Mouse (Mus musculus): ENCODE results near the gene Rangap1. TPM values are rescaled to one million over a fixed set of nuclear protein-coding genes. Genes with fewer than 3 reads are reported as not detected.

The Rangap1 gene
- polyA plus RNA-seq (2015; fragmentation: Nextera tagmentation; extraction: Ambion mirVana): 75.9 and 83.6 TPM in 2 replicates

DNA sequence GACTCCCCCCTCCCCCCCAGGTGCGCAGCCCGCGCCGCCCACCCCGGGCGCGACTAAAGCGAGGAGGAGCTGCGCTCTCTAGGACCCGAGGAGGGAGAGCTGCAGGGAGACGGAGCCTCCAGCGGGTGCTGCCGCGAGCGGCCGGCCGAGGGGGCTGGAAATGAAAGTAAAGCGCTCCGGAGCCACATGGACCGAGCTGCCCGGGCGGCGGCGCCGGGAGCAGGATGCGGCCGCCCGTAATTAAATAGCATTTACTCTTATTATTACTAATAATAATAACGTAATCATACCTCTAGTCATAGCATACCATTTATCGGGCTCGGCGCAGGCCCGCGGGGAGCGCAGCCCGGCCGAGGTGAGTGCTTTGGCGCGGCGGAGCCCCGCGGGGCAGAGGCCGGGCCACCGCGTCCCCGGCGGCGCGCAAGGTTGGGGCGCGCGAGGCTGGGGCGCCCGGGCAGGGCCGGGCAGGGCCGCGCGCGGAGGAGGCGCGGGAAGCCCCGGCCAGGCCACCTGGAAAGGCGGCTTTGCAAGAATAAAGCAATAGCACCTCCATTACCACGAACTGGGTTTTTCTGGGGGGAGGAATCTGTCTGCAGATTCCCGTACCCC lies at the start of gene Rangap1, which contains the start of gene Zc3h7b:
Gene Rangap1 (minus strand): TSS at position 539 of the 609 bp plus-strand sequence.
Gene Zc3h7b (plus strand): TSS at position 66 of the 609 bp plus-strand sequence.
- Histone ChIP-seq H3K9me3 (replicated peaks; ENCODE audit: control insufficient read depth, low read length) (no peaks in the 10 kb centered on the region), H3K4me3 (ENCODE audit: low read length) (peak within 1 kb of the TSS; percentile 81), H3K27me3 (ENCODE audit: control insufficient read depth, insufficient read depth, low read length) (no peaks in the 10 kb centered on the region), H3K9ac (ENCODE audit: low read length) (peak within 1 kb of the TSS; percentile 98), H3K27ac (ENCODE audit: low read length) (peak within 1 kb of the TSS; percentile 87), H3K4me1 (ENCODE audit: control insufficient read depth, insufficient read depth, low read length) (peaks cover 16% of the 10 kb centered on the region), H3K4me2 (ENCODE audit: low read depth, low read length) (peak within 1 kb of the TSS; percentile 71), H3K36me3 (ENCODE audit: control insufficient read depth, insufficient read depth) (no peaks in the 10 kb centered on the region)
- ATAC-seq (replicated peaks; ENCODE audit: extremely low read depth, insufficient read depth, low FRiP score): peak; percentile 80
- WGBS: under 1% methylated on average over 59 of the region's 65 CpGs

DNA sequence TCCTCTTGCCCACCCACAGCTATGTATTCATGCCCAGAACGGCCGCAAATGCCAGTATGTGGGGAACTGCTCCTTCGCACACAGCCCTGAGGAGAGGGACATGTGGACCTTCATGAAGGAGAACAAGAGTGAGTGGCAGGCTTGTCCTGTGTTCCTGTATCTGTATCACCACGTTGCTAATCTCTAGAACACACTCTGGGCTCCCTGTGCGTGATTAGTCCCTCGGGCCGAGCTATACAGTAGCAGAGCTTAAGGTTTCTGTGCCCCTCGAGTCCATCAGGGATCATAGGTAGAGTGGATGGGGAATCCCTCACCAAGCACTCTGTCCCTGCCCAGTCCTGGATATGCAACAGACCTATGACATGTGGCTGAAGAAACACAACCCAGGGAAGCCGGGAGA lies 47.1 kb upstream of the Rangap1 start:
- Histone ChIP-seq H3K27me3 (ENCODE audit: control insufficient read depth, insufficient read depth, low read length) (no peaks in the 10 kb centered on the region), H3K4me2 (ENCODE audit: low read depth, low read length) (no peak overlapping the region), H3K36me3 (ENCODE audit: control insufficient read depth, insufficient read depth) (peaks cover 16% of the 10 kb centered on the region; the same call in 1 of the 2 replicates), H3K27ac (ENCODE audit: low read length) (no peak overlapping the region), H3K9ac (ENCODE audit: low read length) (no peak overlapping the region), H3K4me1 (ENCODE audit: control insufficient read depth, insufficient read depth, low read length) (no peaks in the 10 kb centered on the region), H3K9me3 (replicated peaks; ENCODE audit: control insufficient read depth, low read length) (no peaks in the 10 kb centered on the region), H3K4me3 (ENCODE audit: low read length) (no peak overlapping the region)
- 86% methylated on average over 9 of the region's 9 CpGs for WGBS
- ATAC-seq (replicated peaks; ENCODE audit: extremely low read depth, insufficient read depth, low FRiP score): no peak

DNA sequence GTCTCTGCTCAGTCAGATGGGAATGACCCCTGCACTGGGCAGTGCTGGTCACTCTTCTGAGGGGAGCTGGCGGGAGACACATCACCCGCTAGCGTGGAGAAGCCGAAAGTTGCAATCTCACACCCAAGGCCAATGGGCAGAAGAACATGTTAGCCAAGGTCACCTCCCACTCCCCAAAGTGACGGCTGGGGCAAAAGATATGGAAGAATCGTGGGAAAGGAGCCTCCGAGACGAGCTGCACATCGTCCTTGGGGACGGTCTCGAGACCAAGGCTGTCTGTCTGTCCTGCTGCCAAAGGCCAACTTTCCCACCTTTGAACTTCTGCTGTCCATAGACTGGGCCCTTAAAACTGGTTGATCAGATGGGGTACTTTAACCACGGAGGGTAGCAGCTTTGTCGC lies 42.2 kb upstream of the Rangap1 start:
- no peaks in the 10 kb centered on the region for H3K27me3 ChIP-seq (ENCODE audit: control insufficient read depth, insufficient read depth, low read length)
- H3K36me3 ChIP-seq (ENCODE audit: control insufficient read depth, insufficient read depth): peaks cover 30% of the 10 kb centered on the region
- WGBS: 90% methylated on average over 13 of the region's 13 CpGs
- ATAC-seq (replicated peaks; ENCODE audit: extremely low read depth, insufficient read depth, low FRiP score): no peak
- H3K9ac ChIP-seq (ENCODE audit: low read length): no peak overlapping the region
- H3K4me3 ChIP-seq (ENCODE audit: low read length): no peak overlapping the region
- H3K4me1 ChIP-seq (ENCODE audit: control insufficient read depth, insufficient read depth, low read length): no peaks in the 10 kb centered on the region
- no peak overlapping the region for H3K4me2 ChIP-seq (ENCODE audit: low read depth, low read length)
- no peaks in the 10 kb centered on the region for H3K9me3 ChIP-seq (replicated peaks; ENCODE audit: control insufficient read depth, low read length)
- no peak overlapping the region for H3K27ac ChIP-seq (ENCODE audit: low read length)

DNA sequence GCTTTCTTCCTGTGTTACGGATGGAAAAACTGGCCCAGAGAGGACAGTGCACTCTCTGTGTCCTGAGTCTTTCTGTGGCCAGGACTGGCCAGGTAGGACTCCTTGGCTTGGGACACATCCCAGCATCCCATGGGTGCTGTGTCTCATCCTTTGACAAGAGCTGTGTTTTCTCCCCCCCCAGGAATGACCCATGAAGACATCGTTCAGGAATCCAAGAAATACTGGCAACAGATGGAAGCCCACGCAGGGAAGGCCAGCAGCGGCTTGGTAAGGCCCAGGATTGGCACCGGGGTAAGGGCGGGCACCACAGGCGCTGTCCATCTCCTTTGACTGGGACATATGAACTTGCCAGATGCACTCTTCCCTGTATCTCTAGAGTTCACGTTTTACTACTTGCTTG lies 40.4 kb upstream of the Rangap1 start:
- H3K27me3 ChIP-seq (ENCODE audit: control insufficient read depth, insufficient read depth, low read length): no peaks in the 10 kb centered on the region
- ATAC-seq (replicated peaks; ENCODE audit: extremely low read depth, insufficient read depth, low FRiP score): no peak
- no peak overlapping the region for H3K4me3 ChIP-seq (ENCODE audit: low read length)
- WGBS: 93% methylated on average over 8 of the region's 8 CpGs
- no peak overlapping the region for H3K4me2 ChIP-seq (ENCODE audit: low read depth, low read length)
- H3K36me3 ChIP-seq (ENCODE audit: control insufficient read depth, insufficient read depth): peaks cover 27% of the 10 kb centered on the region
- no peaks in the 10 kb centered on the region for H3K9me3 ChIP-seq (replicated peaks; ENCODE audit: control insufficient read depth, low read length)
- H3K4me1 ChIP-seq (ENCODE audit: control insufficient read depth, insufficient read depth, low read length): no peaks in the 10 kb centered on the region
- H3K27ac ChIP-seq (ENCODE audit: low read length): no peak overlapping the region
- H3K9ac ChIP-seq (ENCODE audit: low read length): no peak overlapping the region

- 63% methylated on average over 5 of the region's 5 CpGs for WGBS
- peaks cover 36% of the 10 kb centered on the region for H3K36me3 ChIP-seq (ENCODE audit: control insufficient read depth, insufficient read depth)
Observed at GRCm38 (mm10) chr15:81784762-81785161, 39.4 kb upstream of the Rangap1 start.

GRCm38 (mm10) chr15:81781816-81782215 lies 36.5 kb upstream of the Rangap1 start:
- H3K9ac ChIP-seq (ENCODE audit: low read length): no peak overlapping the region
- ATAC-seq (replicated peaks; ENCODE audit: extremely low read depth, insufficient read depth, low FRiP score): no peak
- no peaks in the 10 kb centered on the region for H3K9me3 ChIP-seq (replicated peaks; ENCODE audit: control insufficient read depth, low read length)
- no peak overlapping the region for H3K4me3 ChIP-seq (ENCODE audit: low read length)
- no peaks in the 10 kb centered on the region for H3K27me3 ChIP-seq (ENCODE audit: control insufficient read depth, insufficient read depth, low read length)
- no peaks in the 10 kb centered on the region for H3K4me1 ChIP-seq (ENCODE audit: control insufficient read depth, insufficient read depth, low read length)
- no peak overlapping the region for H3K4me2 ChIP-seq (ENCODE audit: low read depth, low read length)
- WGBS: 79% methylated on average over 7 of the region's 7 CpGs
- H3K36me3 ChIP-seq (ENCODE audit: control insufficient read depth, insufficient read depth): peaks cover 53% of the 10 kb centered on the region
- H3K27ac ChIP-seq (ENCODE audit: low read length): no peak overlapping the region

More at GRCm38 (mm10) chr15:81784762-81785161, 39.4 kb upstream of the Rangap1 start:
- no peak overlapping the region for H3K4me2 ChIP-seq (ENCODE audit: low read depth, low read length)
- H3K27me3 ChIP-seq (ENCODE audit: control insufficient read depth, insufficient read depth, low read length): no peaks in the 10 kb centered on the region
- H3K4me3 ChIP-seq (ENCODE audit: low read length): no peak overlapping the region
- H3K9me3 ChIP-seq (replicated peaks; ENCODE audit: control insufficient read depth, low read length): no peaks in the 10 kb centered on the region
- no peak for ATAC-seq (replicated peaks; ENCODE audit: extremely low read depth, insufficient read depth, low FRiP score)
- H3K27ac ChIP-seq (ENCODE audit: low read length): no peak overlapping the region
- H3K9ac ChIP-seq (ENCODE audit: low read length): no peak overlapping the region
- H3K4me1 ChIP-seq (ENCODE audit: control insufficient read depth, insufficient read depth, low read length): no peaks in the 10 kb centered on the region

- Histone ChIP-seq H3K9ac (ENCODE audit: low read length) (no peak overlapping the region), H3K27me3 (ENCODE audit: control insufficient read depth, insufficient read depth, low read length) (no peaks in the 10 kb centered on the region), H3K4me1 (ENCODE audit: control insufficient read depth, insufficient read depth, low read length) (no peaks in the 10 kb centered on the region), H3K9me3 (replicated peaks; ENCODE audit: control insufficient read depth, low read length) (no peaks in the 10 kb centered on the region), H3K4me3 (ENCODE audit: low read length) (no peak overlapping the region), H3K27ac (ENCODE audit: low read length) (no peak overlapping the region), H3K4me2 (ENCODE audit: low read depth, low read length) (no peak overlapping the region), H3K36me3 (ENCODE audit: control insufficient read depth, insufficient read depth) (peaks cover 46% of the 10 kb centered on the region)
- no peak for ATAC-seq (replicated peaks; ENCODE audit: extremely low read depth, insufficient read depth, low FRiP score)
- WGBS: 72% methylated on average over 11 of the region's 11 CpGs
Observed at GRCm38 (mm10) chr15:81776631-81777422, 31.5 kb upstream of the Rangap1 start.

GRCm38 (mm10) chr15:81774505-81775171 lies 29.3 kb upstream of the Rangap1 start:
- no peak overlapping the region for H3K4me3 ChIP-seq (ENCODE audit: low read length)
- 71% methylated on average over 15 of the region's 15 CpGs for WGBS
- no peak overlapping the region for H3K4me2 ChIP-seq (ENCODE audit: low read depth, low read length)
- no peaks in the 10 kb centered on the region for H3K4me1 ChIP-seq (ENCODE audit: control insufficient read depth, insufficient read depth, low read length)
- H3K27ac ChIP-seq (ENCODE audit: low read length): no peak overlapping the region
- H3K27me3 ChIP-seq (ENCODE audit: control insufficient read depth, insufficient read depth, low read length): no peaks in the 10 kb centered on the region
- no peaks in the 10 kb centered on the region for H3K9me3 ChIP-seq (replicated peaks; ENCODE audit: control insufficient read depth, low read length)
- H3K9ac ChIP-seq (ENCODE audit: low read length): no peak overlapping the region
- no peak for ATAC-seq (replicated peaks; ENCODE audit: extremely low read depth, insufficient read depth, low FRiP score)
- peaks cover 40% of the 10 kb centered on the region for H3K36me3 ChIP-seq (ENCODE audit: control insufficient read depth, insufficient read depth)
